Mouse (Mus musculus): ENCODE measurements at regions not wholly inside any gene's neighbourhood (a gene's known extent, or its start where the extent isn't known, plus 50 kb on each side); places are given as distances from the start of the nearest gene placed in this dataset.

GRCm38 (mm10) chr5:28891988-28892387, 303.8 kb upstream of the Rnf32 start:
- Histone ChIP-seq H3K36me3 (no peaks in the 10 kb centered on the region), H3K27ac (replicated peaks) (no peak overlapping the region), H3K4me1 (peaks cover 11% of the 10 kb centered on the region), H3K27me3 (ENCODE audit: low read depth, poor library complexity, severe bottlenecking) (peaks cover 10% of the 10 kb centered on the region; the same call in 1 of the 2 replicates), H3K9me3 (replicated peaks) (no peaks in the 10 kb centered on the region), H3K4me3 (no peak overlapping the region)
- DNase-seq (ENCODE audit: low spot score) = no peak
- 88% methylated on average over 7 of the region's 7 CpGs for WGBS

- no peaks in the 10 kb centered on the region for H3K36me3 ChIP-seq
- no peak overlapping the region for H3K27ac ChIP-seq (replicated peaks)
- 87% methylated on average over 5 of the region's 5 CpGs for WGBS
- no peaks in the 10 kb centered on the region for H3K27me3 ChIP-seq (ENCODE audit: low read depth, poor library complexity, severe bottlenecking)
- no peaks in the 10 kb centered on the region for H3K9me3 ChIP-seq (replicated peaks)
- DNase-seq (ENCODE audit: low spot score) = no peak
- no peaks in the 10 kb centered on the region for H3K4me1 ChIP-seq
- no peak overlapping the region for H3K4me3 ChIP-seq
Observed at GRCm38 (mm10) chr5:28884746-28885365, 310.9 kb upstream of the Rnf32 start.

- H3K4me3 ChIP-seq = no peak overlapping the region
- no peaks in the 10 kb centered on the region for H3K27me3 ChIP-seq (ENCODE audit: low read depth, poor library complexity, severe bottlenecking)
- no peaks in the 10 kb centered on the region for H3K9me3 ChIP-seq (replicated peaks)
- DNase-seq (ENCODE audit: low spot score) = no peak
- no peaks in the 10 kb centered on the region for H3K36me3 ChIP-seq
- H3K4me1 ChIP-seq = peaks cover 8% of the 10 kb centered on the region
- H3K27ac ChIP-seq (replicated peaks) = no peak overlapping the region
- WGBS = 53% methylated on average over 8 of the region's 8 CpGs
Observed at GRCm38 (mm10) chr5:28876199-28876598, 319.6 kb upstream of the Rnf32 start.

GRCm38 (mm10) chr5:28873600-28874265, 322.1 kb upstream of the Rnf32 start:
- Histone ChIP-seq H3K27me3 (ENCODE audit: low read depth, poor library complexity, severe bottlenecking) (no peaks in the 10 kb centered on the region), H3K36me3 (no peaks in the 10 kb centered on the region), H3K4me1 (peaks cover 8% of the 10 kb centered on the region), H3K9me3 (replicated peaks) (no peaks in the 10 kb centered on the region), H3K27ac (replicated peaks) (no peak overlapping the region), H3K4me3 (no peak overlapping the region)
- WGBS = 90% methylated on average over 3 of the region's 3 CpGs
- no peak for DNase-seq (ENCODE audit: low spot score)

GRCm38 (mm10) chr5:28859604-28860371, 336.0 kb upstream of the Rnf32 start:
- Histone ChIP-seq H3K27me3 (ENCODE audit: low read depth, poor library complexity, severe bottlenecking) (no peaks in the 10 kb centered on the region), H3K4me1 (peaks cover 11% of the 10 kb centered on the region), H3K9me3 (replicated peaks) (no peaks in the 10 kb centered on the region), H3K36me3 (no peaks in the 10 kb centered on the region), H3K4me3 (no peak overlapping the region), H3K27ac (replicated peaks) (no peak overlapping the region)
- DNase-seq (ENCODE audit: low spot score) = peak; percentile 20
- 73% methylated on average over 9 of the region's 9 CpGs for WGBS

- Histone ChIP-seq H3K9me3 (replicated peaks) (no peaks in the 10 kb centered on the region), H3K36me3 (no peaks in the 10 kb centered on the region), H3K27me3 (ENCODE audit: low read depth, poor library complexity, severe bottlenecking) (no peaks in the 10 kb centered on the region), H3K4me1 (no peaks in the 10 kb centered on the region), H3K27ac (replicated peaks) (no peak overlapping the region), H3K4me3 (no peak overlapping the region)
- WGBS = 87% methylated on average over 12 of the region's 12 CpGs
- DNase-seq (ENCODE audit: low spot score) = no peak
Observed at GRCm38 (mm10) chr5:28838141-28838925, 357.5 kb upstream of the Rnf32 start.

- H3K9me3 ChIP-seq (replicated peaks) = no peaks in the 10 kb centered on the region
- DNase-seq (ENCODE audit: low spot score) = no peak
- no peaks in the 10 kb centered on the region for H3K4me1 ChIP-seq
- no peaks in the 10 kb centered on the region for H3K27me3 ChIP-seq (ENCODE audit: low read depth, poor library complexity, severe bottlenecking)
- no peaks in the 10 kb centered on the region for H3K36me3 ChIP-seq
- no peak overlapping the region for H3K4me3 ChIP-seq
- WGBS = 90% methylated on average over 5 of the region's 5 CpGs
- H3K27ac ChIP-seq (replicated peaks) = no peak overlapping the region
Observed at GRCm38 (mm10) chr5:28819091-28819490, 352.0 kb upstream of the Shh start.

GRCm38 (mm10) chr5:28807950-28808349, 340.9 kb upstream of the Shh start:
- H3K27me3 ChIP-seq (ENCODE audit: low read depth, poor library complexity, severe bottlenecking) = no peaks in the 10 kb centered on the region
- H3K36me3 ChIP-seq = no peaks in the 10 kb centered on the region
- no peak for DNase-seq (ENCODE audit: low spot score)
- 82% methylated on average over 5 of the region's 5 CpGs for WGBS
- H3K4me3 ChIP-seq = no peak overlapping the region
- no peaks in the 10 kb centered on the region for H3K9me3 ChIP-seq (replicated peaks)
- no peak overlapping the region for H3K27ac ChIP-seq (replicated peaks)
- no peaks in the 10 kb centered on the region for H3K4me1 ChIP-seq

GRCm38 (mm10) chr5:28799464-28799863, 332.4 kb upstream of the Shh start:
- H3K4me1 ChIP-seq = no peaks in the 10 kb centered on the region
- H3K27ac ChIP-seq (replicated peaks) = no peak overlapping the region
- H3K27me3 ChIP-seq (ENCODE audit: low read depth, poor library complexity, severe bottlenecking) = no peaks in the 10 kb centered on the region
- no peak for DNase-seq (ENCODE audit: low spot score)
- H3K9me3 ChIP-seq (replicated peaks) = no peaks in the 10 kb centered on the region
- 90% methylated on average over 2 of the region's 2 CpGs for WGBS
- H3K36me3 ChIP-seq = no peaks in the 10 kb centered on the region
- H3K4me3 ChIP-seq = no peak overlapping the region

GRCm38 (mm10) chr5:28798361-28798760, 331.3 kb upstream of the Shh start:
- 75% methylated on average over 1 of the region's 1 CpGs for WGBS
- H3K27me3 ChIP-seq (ENCODE audit: low read depth, poor library complexity, severe bottlenecking) = no peaks in the 10 kb centered on the region

GRCm38 (mm10) chr5:28795130-28795758, 328.2 kb upstream of the Shh start:
- no peak for DNase-seq (ENCODE audit: low spot score)
- H3K9me3 ChIP-seq (replicated peaks) = no peaks in the 10 kb centered on the region
- 90% methylated on average over 6 of the region's 6 CpGs for WGBS
- no peaks in the 10 kb centered on the region for H3K4me1 ChIP-seq
- no peak overlapping the region for H3K4me3 ChIP-seq
- no peaks in the 10 kb centered on the region for H3K27me3 ChIP-seq (ENCODE audit: low read depth, poor library complexity, severe bottlenecking)
- no peaks in the 10 kb centered on the region for H3K36me3 ChIP-seq
- H3K27ac ChIP-seq (replicated peaks) = no peak overlapping the region

More at GRCm38 (mm10) chr5:28798361-28798760, 331.3 kb upstream of the Shh start:
- H3K4me3 ChIP-seq = no peak overlapping the region
- H3K36me3 ChIP-seq = no peaks in the 10 kb centered on the region
- no peak for DNase-seq (ENCODE audit: low spot score)
- H3K4me1 ChIP-seq = no peaks in the 10 kb centered on the region
- H3K27ac ChIP-seq (replicated peaks) = no peak overlapping the region
- H3K9me3 ChIP-seq (replicated peaks) = no peaks in the 10 kb centered on the region

GRCm38 (mm10) chr5:28793781-28794180, 326.7 kb upstream of the Shh start:
- H3K27me3 ChIP-seq (ENCODE audit: low read depth, poor library complexity, severe bottlenecking) = no peaks in the 10 kb centered on the region
- no peaks in the 10 kb centered on the region for H3K4me1 ChIP-seq
- no peaks in the 10 kb centered on the region for H3K36me3 ChIP-seq
- no peak for DNase-seq (ENCODE audit: low spot score)
- WGBS = 77% methylated on average over 2 of the region's 2 CpGs
- H3K9me3 ChIP-seq (replicated peaks) = no peaks in the 10 kb centered on the region
- H3K4me3 ChIP-seq = no peak overlapping the region
- no peak overlapping the region for H3K27ac ChIP-seq (replicated peaks)

Measured in midbrain, embryonic 10.5 days (tissue).